Mouse (Mus musculus) hindbrain, embryonic 16.5 days (tissue): ENCODE data around the gene Ice2. TPM values are rescaled to one million over a fixed set of nuclear protein-coding genes. Genes with fewer than 3 reads are reported as not detected.

ENCODE experiments used
- ATAC-seq: fragments of 200-750 bp; cut with Nextera tagmentation; 2 replicates; pipeline ENCODE4 v1.8.0; 2017; ENCODE audit warnings: moderate TSS enrichment, moderate library complexity
- H3K27ac ChIP-seq: fragments of 300-500 bp; sonication (generic); 2 replicates; pipeline ENCODE4 v1.5.1; 2014; ENCODE audit warnings: low read depth, mild to moderate bottlenecking, control low read depth, low read length, moderate library complexity
- H3K27me3 ChIP-seq: fragments of 300-500 bp; sonication (generic); replicated peaks from 2 replicates; pipeline ENCODE4 v1.6.1; 2014; ENCODE audit warnings: low read length; ENCODE audit not compliant: control insufficient read depth, insufficient read depth
- H3K36me3 ChIP-seq: fragments of 300-500 bp; sonication (generic); 2 replicates; pipeline ENCODE4 v1.6.1; 2014; ENCODE audit warnings: mild to moderate bottlenecking, low read length, moderate library complexity, mixed read lengths; ENCODE audit not compliant: control insufficient read depth, insufficient read depth
- H3K4me1 ChIP-seq: fragments of 300-500 bp; sonication (generic); 2 replicates; pipeline ENCODE4 v1.6.1; 2014; ENCODE audit warnings: low read depth, low read length; ENCODE audit not compliant: control insufficient read depth, insufficient read depth
- H3K4me2 ChIP-seq: fragments of 300-500 bp; sonication (generic); 2 replicates; pipeline ENCODE4 v1.6.1; 2014; ENCODE audit warnings: mild to moderate bottlenecking, low read length, control low read depth, moderate library complexity
- H3K4me3 ChIP-seq: fragments of 300-500 bp; sonication (generic); 2 replicates; pipeline ENCODE4 v1.5.1; 2014; ENCODE audit warnings: mild to moderate bottlenecking, low read length, control low read depth, moderate library complexity
- H3K9ac ChIP-seq: fragments of 300-500 bp; sonication (generic); 2 replicates; pipeline ENCODE4 v1.6.1; 2014; ENCODE audit warnings: low read depth, mild to moderate bottlenecking, control low read depth, low read length, moderate library complexity
- H3K9me3 ChIP-seq: fragments of 300-500 bp; sonication (generic); 2 replicates; pipeline ENCODE4 v1.6.1; 2014; ENCODE audit warnings: mild to moderate bottlenecking, low read length, moderate library complexity; ENCODE audit not compliant: control insufficient read depth
- WGBS: fragments of 180-500 bp; shearing (Covaris S2); extraction: QIAGEN DNeasy Blood & Tissue Kit; methylation state at CpG from one replicate; pipeline ENCODE4 v1.1.7; 2014; 5-methylcytosine and 5-hydroxymethylcytosine counted together
- polyA plus RNA-seq: library from polyadenylated mRNA; unstranded; fragments of >200 nt; fragmentation: Nextera tagmentation; extraction: Ambion mirVana; gene quantifications from 2 replicates; pipeline ENCODE4 v1.2.1, GENCODE M21; 2015

The Ice2 gene
- polyA plus RNA-seq, 1 experiment from 2014 or later: 8.3 TPM

DNA sequence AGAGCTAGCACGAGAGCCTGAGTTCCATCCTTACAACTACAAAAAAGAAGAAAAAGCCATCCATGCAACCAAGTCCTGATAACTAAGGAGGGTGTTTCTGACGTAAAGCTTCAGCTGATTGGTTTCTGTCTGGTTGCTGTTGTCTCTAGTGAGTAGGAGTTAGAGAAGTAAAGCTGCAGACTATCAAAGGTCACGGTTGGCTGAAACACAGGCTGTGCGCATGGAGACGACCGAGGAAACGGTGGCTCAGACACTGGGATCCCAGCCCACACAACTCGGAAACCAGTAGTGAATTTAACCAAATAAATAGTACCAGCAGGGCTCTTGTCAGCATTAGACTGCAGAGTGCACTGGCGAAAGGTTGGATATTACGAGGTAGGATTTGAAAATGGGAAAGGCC lies 37.5 kb downstream of the Ice2 start:
- Histone ChIP-seq H3K9me3 (no peaks in the 10 kb centered on the region), H3K9ac (no peak overlapping the region), H3K27me3 (no peaks in the 10 kb centered on the region), H3K36me3 (no peaks in the 10 kb centered on the region), H3K4me2 (no peak overlapping the region), H3K27ac (no peak overlapping the region), H3K4me1 (peaks cover 4% of the 10 kb centered on the region; the same call in 1 of the 2 replicates), H3K4me3 (no peak overlapping the region)
- WGBS: 65% methylated on average over 10 of the region's 10 CpGs
- no peak for ATAC-seq

DNA sequence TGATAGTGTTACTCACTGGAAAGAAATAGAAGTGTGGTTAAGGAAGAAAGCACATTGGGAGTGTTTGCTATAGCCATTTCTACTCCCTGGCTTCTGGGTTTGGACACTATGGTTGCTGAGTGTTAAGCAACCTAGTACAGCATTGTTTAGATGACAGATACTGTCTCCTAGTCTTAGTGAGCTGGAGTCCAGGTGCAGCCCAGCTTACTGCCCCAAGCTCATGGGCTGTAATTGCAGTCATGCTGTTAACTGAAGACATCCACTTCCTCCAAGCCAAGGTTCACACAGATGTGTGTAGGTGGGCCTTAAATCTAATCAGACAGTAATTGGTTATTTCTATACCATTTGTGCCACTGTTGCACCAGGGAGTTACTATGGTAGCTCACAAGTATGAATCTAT lies 38.0 kb downstream of the Ice2 start:
- Histone ChIP-seq H3K36me3 (no peaks in the 10 kb centered on the region), H3K27ac (no peak overlapping the region), H3K4me2 (no peak overlapping the region), H3K4me1 (peaks cover 4% of the 10 kb centered on the region; the same call in 1 of the 2 replicates), H3K9ac (no peak overlapping the region), H3K9me3 (no peaks in the 10 kb centered on the region), H3K27me3 (no peaks in the 10 kb centered on the region), H3K4me3 (no peak overlapping the region)
- no peak for ATAC-seq

DNA sequence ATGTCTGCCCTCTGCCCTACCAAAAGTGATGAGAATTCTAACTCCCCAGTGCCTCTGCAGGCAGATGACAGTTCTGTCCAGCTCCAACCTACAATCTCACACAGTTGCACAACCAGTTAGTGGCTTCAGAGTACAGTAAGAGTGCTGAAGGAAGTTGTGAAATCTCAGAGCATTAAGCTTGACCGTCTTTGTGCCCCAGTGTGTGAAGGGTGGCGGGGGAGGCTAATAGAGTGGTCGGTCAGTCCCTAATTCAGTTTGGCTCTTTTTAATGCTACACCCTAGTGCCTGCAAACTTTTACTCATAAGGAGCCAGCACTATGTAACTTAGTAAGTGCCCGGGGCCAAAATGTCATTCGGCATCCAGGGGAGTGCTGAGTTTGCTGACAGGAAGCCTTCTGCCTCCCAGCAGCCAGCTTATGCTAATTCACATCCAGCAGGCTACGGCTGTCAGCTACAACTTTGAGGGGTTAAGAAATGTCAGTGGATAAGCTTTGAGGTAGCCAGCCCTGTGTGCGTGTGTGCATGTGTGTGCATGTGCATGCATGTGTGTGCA lies 42.2 kb downstream of the Ice2 start:
- no peak overlapping the region for H3K4me3 ChIP-seq
- no peak overlapping the region for H3K27ac ChIP-seq
- ATAC-seq: no peak; the same call in 1 of the 2 replicates
- WGBS: 35% methylated on average over 7 of the region's 7 CpGs
- H3K9ac ChIP-seq: no peak overlapping the region
- no peaks in the 10 kb centered on the region for H3K9me3 ChIP-seq
- H3K4me1 ChIP-seq: no peaks in the 10 kb centered on the region
- no peak overlapping the region for H3K4me2 ChIP-seq
- H3K36me3 ChIP-seq: no peaks in the 10 kb centered on the region
- H3K27me3 ChIP-seq: no peaks in the 10 kb centered on the region

DNA sequence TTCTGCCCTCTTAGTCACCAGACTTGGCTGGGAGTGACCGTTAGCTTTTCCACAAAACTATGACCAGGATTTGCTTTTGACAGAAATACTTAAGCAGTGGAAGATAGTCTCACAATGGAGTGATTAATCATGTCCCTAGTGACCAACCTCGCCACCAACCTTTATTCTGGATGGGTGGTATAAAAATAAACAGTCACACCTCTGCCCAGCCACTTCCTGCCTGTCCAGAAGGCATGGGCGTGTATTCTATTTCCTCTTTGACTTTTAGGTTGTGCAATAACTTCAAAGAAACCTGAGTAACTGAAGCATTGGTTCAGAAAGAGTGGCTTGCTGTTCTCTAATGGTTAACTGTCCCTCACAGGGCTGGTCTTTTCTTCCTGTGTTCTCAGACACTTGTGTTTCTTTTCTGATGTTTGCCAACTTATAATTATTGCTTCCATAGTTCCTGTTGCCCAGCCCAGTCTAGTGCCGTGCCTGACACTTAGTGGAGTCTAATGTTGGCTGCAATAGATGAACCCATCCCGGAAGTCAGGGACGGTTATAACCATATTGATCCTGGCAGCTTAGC lies 44.8 kb downstream of the Ice2 start:
- 75% methylated on average over 6 of the region's 6 CpGs for WGBS
- no peak overlapping the region for H3K9ac ChIP-seq
- H3K36me3 ChIP-seq: no peaks in the 10 kb centered on the region
- H3K4me3 ChIP-seq: no peak overlapping the region
- no peak for ATAC-seq
- no peaks in the 10 kb centered on the region for H3K27me3 ChIP-seq
- H3K9me3 ChIP-seq: no peaks in the 10 kb centered on the region
- H3K4me2 ChIP-seq: no peak overlapping the region
- no peaks in the 10 kb centered on the region for H3K4me1 ChIP-seq
- H3K27ac ChIP-seq: no peak overlapping the region

DNA sequence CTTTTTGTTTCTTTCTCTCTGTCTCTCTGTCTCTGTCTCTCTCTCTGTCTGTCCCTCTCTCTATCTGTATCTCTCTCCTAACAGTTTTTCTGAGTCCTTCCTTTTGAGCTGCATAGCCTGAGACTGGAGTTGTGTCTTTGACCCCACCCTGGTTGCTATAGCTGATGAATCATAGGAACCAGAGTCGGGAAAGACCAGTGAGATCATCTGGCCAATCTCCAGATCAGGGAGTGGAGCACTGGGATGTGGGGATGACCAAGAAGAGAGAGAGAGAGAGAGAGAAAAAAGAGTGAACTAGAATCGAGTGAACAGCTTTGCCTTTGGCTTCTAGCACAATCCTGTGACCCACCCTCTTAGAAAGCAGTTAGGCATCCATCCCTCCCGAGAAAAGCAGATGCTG lies 45.5 kb downstream of the Ice2 start:
- Histone ChIP-seq H3K9me3 (no peaks in the 10 kb centered on the region), H3K27me3 (no peaks in the 10 kb centered on the region), H3K4me2 (no peak overlapping the region), H3K9ac (no peak overlapping the region), H3K4me3 (no peak overlapping the region), H3K4me1 (no peaks in the 10 kb centered on the region), H3K36me3 (no peaks in the 10 kb centered on the region), H3K27ac (no peak overlapping the region)
- 59% methylated on average over 3 of the region's 3 CpGs for WGBS
- no peak for ATAC-seq

DNA sequence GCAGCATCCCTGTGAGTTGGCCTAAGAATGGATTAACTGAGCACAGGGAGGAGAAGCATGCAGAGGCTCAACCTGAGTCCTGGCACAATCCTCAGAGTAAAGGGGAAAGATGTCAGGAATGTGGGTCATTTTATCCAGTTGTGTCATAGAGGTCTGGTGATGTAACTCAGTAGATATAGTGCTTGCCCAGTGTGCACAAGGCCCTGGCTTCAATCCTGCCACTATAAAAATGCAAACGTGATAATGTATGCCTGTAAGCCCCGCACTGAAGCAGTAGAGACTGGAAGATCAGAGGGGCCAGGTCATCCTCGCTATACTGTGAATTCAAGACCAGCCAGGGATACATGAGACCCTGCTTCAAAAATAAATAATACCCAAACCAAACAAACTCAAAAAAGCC lies 51.1 kb downstream of the Ice2 start:
- ATAC-seq: no peak
- Histone ChIP-seq H3K27me3 (no peaks in the 10 kb centered on the region), H3K4me3 (no peak overlapping the region), H3K9ac (no peak overlapping the region), H3K36me3 (no peaks in the 10 kb centered on the region), H3K27ac (no peak overlapping the region), H3K9me3 (no peaks in the 10 kb centered on the region), H3K4me1 (peaks cover 4% of the 10 kb centered on the region), H3K4me2 (no peak overlapping the region)
- 74% methylated on average over 3 of the region's 3 CpGs for WGBS

DNA sequence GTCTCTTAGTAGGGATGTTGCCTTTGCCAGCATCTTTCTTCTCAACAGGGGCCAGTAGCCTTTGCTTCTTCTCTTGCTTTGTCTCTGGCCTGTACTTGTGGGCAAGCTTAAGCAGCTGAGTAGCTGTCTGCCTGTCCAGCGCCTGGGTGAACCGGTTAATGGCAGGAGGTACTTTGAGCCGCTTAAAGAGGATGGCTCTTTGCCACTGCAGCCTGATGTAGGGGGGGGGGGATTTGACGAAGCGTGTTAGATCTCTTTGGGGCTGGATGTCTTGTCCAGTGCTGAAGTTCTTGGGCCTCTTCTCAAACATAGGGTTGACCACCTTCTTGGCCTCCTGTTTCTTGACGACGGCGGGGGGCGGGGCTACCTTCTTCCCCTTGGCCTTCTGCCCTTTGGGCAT lies 52.9 kb downstream of the Ice2 start:
- Histone ChIP-seq H3K27ac (no peak overlapping the region), H3K36me3 (no peaks in the 10 kb centered on the region)

DNA sequence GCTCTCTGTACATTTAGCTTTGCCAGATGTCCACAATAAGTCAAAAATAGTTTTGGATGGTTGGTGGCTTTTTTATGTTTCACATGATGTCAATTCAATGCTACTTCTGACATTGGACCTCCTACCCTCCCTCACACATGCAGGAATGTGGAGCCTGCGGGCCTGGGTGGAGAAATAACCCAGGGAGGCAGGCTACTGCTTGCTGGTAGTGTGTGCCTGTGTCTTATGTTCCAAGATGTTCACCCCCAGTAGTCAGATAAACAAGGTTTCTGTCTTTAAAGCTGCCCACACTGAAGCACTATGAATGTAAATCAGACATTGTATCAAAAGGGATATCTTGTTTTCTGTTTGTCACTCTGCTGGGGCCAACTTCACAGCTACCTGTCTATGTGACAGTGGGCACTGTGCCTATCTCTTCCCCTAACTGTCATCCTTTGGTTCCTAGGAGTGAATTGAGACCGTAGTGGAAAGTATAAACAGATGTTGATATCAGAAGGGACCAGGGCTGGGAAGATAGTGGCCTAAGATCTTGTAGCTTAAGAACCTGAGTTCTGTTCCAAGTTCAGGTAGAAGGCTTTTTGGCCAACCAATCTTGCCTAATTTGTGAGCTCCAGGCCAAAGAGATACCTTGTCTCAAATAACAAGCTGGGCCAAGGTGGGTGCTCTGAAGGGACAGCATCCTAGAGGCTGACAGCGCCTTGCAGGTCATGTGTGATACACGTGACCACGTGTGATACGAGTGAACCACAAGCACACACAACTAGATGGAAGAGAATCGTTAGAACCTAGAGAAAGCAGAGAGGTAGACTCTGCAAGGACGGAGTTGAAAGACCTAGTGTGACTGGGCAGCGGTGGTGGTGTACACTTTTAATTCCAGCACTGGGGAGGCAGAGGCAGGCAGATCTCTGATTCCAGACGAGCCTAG lies 54.4 kb downstream of the Ice2 start:
- Histone ChIP-seq H3K9ac (no peak overlapping the region), H3K36me3 (no peaks in the 10 kb centered on the region), H3K27ac (no peak overlapping the region), H3K4me3 (no peak overlapping the region), H3K4me2 (no peak overlapping the region), H3K9me3 (no peaks in the 10 kb centered on the region), H3K4me1 (peaks cover 11% of the 10 kb centered on the region), H3K27me3 (peaks cover 8% of the 10 kb centered on the region; the same call in 1 of the 2 replicates)
- WGBS: 95% methylated on average over 10 of the region's 10 CpGs
- ATAC-seq: no peak

More for the DNA sequence above, 52.9 kb downstream of the Ice2 start:
- Histone ChIP-seq H3K4me2 (no peak overlapping the region), H3K4me1 (peaks cover 8% of the 10 kb centered on the region), H3K9ac (no peak overlapping the region), H3K4me3 (no peak overlapping the region), H3K9me3 (no peaks in the 10 kb centered on the region), H3K27me3 (peaks cover 8% of the 10 kb centered on the region; the same call in 1 of the 2 replicates)
- ATAC-seq: no peak
- WGBS: 83% methylated on average over 9 of the region's 9 CpGs
